Mouse (Mus musculus): ENCODE results near the gene Ppa1. TPM values are rescaled to one million over a fixed set of nuclear protein-coding genes. Genes with fewer than 3 reads are reported as not detected.
A peak's percentile ranks its signal among the peaks of the same experiment; 100 is the strongest.

Gene Ppa1
- polyA plus RNA-seq, 1 experiment from 2014 or later, result 156 TPM

DNA sequence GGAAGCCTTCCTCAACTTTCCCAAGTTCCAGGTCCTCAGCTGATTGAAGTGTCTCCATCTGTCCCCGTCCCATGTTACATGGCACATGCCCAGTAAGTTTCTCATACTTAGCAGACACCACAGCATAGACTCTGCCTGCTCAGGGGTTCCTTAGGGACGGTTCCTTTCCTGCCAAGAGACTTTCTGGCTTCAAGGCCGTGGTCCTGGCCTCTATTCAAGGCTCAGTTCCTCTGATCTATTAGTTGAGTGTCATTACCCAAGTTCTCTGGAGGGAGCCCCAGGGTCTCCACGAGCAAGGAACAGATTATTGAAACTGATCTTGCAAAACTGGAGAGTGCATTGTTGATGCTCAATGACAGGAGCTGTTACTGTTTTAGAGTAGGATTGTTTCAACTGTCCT is 56.3 kb downstream of the Ppa1 start:
- H3K27me3 ChIP-seq (ENCODE audit: control insufficient read depth, insufficient read depth, low read length), result no peaks in the 10 kb centered on the region
- no peak for ATAC-seq (ENCODE audit: insufficient read depth, low FRiP score)

DNA sequence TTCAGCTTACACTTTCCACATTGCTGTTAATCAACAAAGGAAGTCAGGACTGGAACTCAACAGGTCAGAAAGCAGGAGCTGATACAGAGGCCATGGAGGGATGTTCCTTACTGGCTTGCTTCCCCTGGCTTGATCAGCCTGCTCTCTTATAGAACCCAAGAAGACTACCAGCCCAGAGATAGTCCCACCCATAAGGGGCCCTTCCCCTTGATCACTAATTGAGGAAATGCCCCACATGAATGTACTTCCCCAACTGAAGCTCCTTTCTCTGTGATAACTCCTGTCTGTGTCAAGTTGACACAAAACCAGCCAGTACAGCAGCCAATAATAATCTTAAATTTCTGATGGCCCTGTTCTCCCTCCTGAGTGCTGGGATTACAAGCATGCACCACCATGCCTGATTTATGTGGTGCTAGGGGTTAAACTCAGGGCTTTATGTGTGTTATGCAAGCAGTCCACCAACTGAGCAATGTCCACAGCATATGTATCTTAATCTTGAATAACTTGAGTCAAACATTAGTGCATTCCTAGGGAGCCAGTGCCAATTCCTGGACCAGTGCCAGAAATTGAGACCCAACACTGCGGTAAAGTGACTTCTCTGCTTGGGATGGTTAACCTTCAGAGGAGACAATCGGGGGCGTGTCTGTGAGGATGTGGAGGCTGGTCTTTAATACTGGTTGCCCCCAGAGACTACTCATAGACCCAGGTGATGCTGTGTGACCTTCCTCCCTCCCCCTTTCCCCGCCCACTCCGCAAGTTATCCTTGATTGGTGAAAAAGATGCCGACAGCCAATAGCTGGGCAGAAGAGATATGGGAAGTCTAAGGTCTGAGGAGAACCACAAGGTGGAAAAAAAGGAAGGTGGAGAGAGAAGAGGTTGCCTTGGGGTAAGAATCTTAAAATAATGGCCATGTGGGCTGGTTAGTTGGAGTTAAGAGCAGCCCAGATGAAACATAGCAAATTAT is 58.3 kb downstream of the Ppa1 start:
- Histone ChIP-seq H3K36me3 (ENCODE audit: control insufficient read depth, insufficient read depth, low read length) (peaks cover 13% of the 10 kb centered on the region), H3K4me2 (ENCODE audit: low read depth, low read length) (no peak overlapping the region), H3K27me3 (ENCODE audit: control insufficient read depth, insufficient read depth, low read length) (no peaks in the 10 kb centered on the region), H3K27ac (ENCODE audit: low read length) (no peak overlapping the region), H3K9ac (ENCODE audit: low read length) (no peak overlapping the region), H3K9me3 (replicated peaks; ENCODE audit: control insufficient read depth, low read length) (no peaks in the 10 kb centered on the region), H3K4me3 (replicated peaks; ENCODE audit: low read length) (no peak overlapping the region), H3K4me1 (ENCODE audit: control insufficient read depth, insufficient read depth, low read length) (0 out of 2 replicates have a peak, but pooled peaks cover 3% of the 10 kb centered on the region)
- 70% methylated on average over 6 of the region's 6 CpGs for WGBS
- ATAC-seq (ENCODE audit: insufficient read depth, low FRiP score), result no peak; the same call in 1 of the 2 replicates

More for the DNA sequence above, 56.3 kb downstream of the Ppa1 start:
- no peaks in the 10 kb centered on the region for H3K9me3 ChIP-seq (replicated peaks; ENCODE audit: control insufficient read depth, low read length)
- no peak overlapping the region for H3K9ac ChIP-seq (ENCODE audit: low read length)
- no peak overlapping the region for H3K4me3 ChIP-seq (replicated peaks; ENCODE audit: low read length)
- 0 out of 2 replicates have a peak, but pooled peaks cover 3% of the 10 kb centered on the region for H3K4me1 ChIP-seq (ENCODE audit: control insufficient read depth, insufficient read depth, low read length)
- H3K27ac ChIP-seq (ENCODE audit: low read length), result no peak overlapping the region
- 70% methylated on average over 4 of the region's 4 CpGs for WGBS
- no peak overlapping the region for H3K4me2 ChIP-seq (ENCODE audit: low read depth, low read length)
- peaks cover 15% of the 10 kb centered on the region for H3K36me3 ChIP-seq (ENCODE audit: control insufficient read depth, insufficient read depth, low read length)

DNA sequence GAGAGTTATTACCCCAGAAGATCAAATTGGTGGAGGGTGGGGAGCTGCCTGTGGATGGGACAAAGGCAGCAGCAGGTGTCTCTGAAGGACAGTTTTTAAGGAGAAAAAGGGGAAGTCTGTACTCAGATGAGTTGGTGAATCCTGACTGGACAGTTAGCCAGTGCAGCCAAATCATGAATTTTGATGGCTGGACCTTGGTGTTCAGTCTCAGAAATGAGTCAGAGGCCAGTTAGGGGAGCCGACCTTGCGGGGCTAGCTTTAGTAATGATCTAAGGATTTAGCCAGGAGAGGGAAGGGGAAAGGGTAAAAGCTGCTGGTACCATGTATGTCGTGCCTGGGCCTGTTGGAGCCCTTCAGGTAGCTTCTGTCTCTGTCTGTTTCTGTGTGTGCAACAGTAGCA is 65.2 kb downstream of the Ppa1 start:
- ATAC-seq (ENCODE audit: insufficient read depth, low FRiP score), result no peak
- WGBS, result 64% methylated on average over 3 of the region's 3 CpGs
- no peak overlapping the region for H3K27ac ChIP-seq (ENCODE audit: low read length)
- peaks cover 11% of the 10 kb centered on the region for H3K4me1 ChIP-seq (ENCODE audit: control insufficient read depth, insufficient read depth, low read length)
- no peak overlapping the region for H3K4me2 ChIP-seq (ENCODE audit: low read depth, low read length)
- H3K36me3 ChIP-seq (ENCODE audit: control insufficient read depth, insufficient read depth, low read length), result no peaks in the 10 kb centered on the region
- no peak overlapping the region for H3K4me3 ChIP-seq (replicated peaks; ENCODE audit: low read length)
- no peaks in the 10 kb centered on the region for H3K27me3 ChIP-seq (ENCODE audit: control insufficient read depth, insufficient read depth, low read length)
- H3K9me3 ChIP-seq (replicated peaks; ENCODE audit: control insufficient read depth, low read length), result no peaks in the 10 kb centered on the region
- H3K9ac ChIP-seq (ENCODE audit: low read length), result no peak overlapping the region

DNA sequence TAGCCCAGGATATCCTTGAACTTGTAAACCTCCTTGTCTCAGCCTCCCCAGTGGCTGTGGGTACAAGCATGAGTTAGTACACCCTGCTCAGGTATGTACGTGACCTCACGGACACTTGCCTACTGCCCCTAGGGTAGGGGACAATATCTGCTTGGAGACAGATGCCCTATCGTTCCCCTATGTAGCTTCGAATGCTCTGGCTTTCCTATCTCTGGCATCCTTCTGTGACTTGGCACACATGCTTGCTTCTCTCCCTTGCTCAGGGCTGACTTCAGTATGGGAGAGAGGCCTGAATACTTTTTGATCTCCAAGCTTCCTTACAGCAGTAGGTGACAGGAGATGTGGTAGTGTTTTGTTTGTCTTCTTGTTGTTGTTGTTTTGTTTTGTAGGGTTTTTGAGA is 65.8 kb downstream of the Ppa1 start:
- 86% methylated on average over 4 of the region's 4 CpGs for WGBS
- no peak overlapping the region for H3K4me3 ChIP-seq (replicated peaks; ENCODE audit: low read length)
- H3K27me3 ChIP-seq (ENCODE audit: control insufficient read depth, insufficient read depth, low read length), result no peaks in the 10 kb centered on the region
- ATAC-seq (ENCODE audit: insufficient read depth, low FRiP score), result no peak
- no peaks in the 10 kb centered on the region for H3K36me3 ChIP-seq (ENCODE audit: control insufficient read depth, insufficient read depth, low read length)
- H3K27ac ChIP-seq (ENCODE audit: low read length), result no peak overlapping the region
- H3K9ac ChIP-seq (ENCODE audit: low read length), result no peak overlapping the region
- no peaks in the 10 kb centered on the region for H3K9me3 ChIP-seq (replicated peaks; ENCODE audit: control insufficient read depth, low read length)
- no peak overlapping the region for H3K4me2 ChIP-seq (ENCODE audit: low read depth, low read length)
- H3K4me1 ChIP-seq (ENCODE audit: control insufficient read depth, insufficient read depth, low read length), result peaks cover 11% of the 10 kb centered on the region

DNA sequence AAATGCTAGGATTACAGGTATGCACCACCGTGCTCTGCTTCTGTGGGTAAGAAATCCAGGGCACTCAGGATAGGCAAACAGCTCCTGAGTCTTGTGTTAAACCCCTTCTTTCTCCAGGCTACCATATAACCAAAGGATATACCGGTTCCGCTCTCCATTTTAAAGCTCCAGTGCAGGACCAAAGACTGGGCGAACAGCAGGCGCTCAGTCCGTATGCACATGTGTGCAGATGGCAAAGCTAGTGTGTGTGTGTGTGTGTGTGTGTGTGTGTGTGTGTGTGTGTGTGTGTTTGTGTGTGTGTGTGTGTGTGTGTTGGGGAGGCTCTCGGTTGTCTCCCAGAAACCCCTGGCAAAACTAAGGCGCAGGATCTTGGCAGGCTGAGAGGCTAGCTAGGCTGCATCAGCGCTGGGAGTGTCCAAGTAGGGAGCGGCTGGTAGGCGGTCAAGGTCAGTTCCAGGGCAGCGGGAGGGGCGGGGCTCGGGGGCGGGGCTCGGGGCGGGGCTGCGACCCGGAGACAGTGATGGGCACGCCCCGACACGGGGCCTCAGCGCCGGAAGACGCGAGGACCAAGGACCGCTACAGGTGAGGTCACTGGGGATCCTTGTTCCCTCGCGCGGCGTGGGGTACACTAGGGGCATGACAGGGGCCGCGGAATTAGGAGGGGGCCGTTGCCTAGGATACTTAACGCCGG is 66.6 kb downstream of the Ppa1 start, which contains the start of gene Aifm2:
Gene Aifm2 (plus strand): TSS at position 493 of the 691 bp plus-strand sequence.
- H3K36me3 ChIP-seq (ENCODE audit: control insufficient read depth, insufficient read depth, low read length), result no peaks in the 10 kb centered on the region
- ATAC-seq (ENCODE audit: insufficient read depth, low FRiP score), result peak; percentile 94
- WGBS, result 9% methylated on average over 36 of the region's 36 CpGs
- peak within 1 kb of the TSS; percentile 69 for H3K4me3 ChIP-seq (replicated peaks; ENCODE audit: low read length)
- peaks cover 11% of the 10 kb centered on the region for H3K4me1 ChIP-seq (ENCODE audit: control insufficient read depth, insufficient read depth, low read length)
- H3K27me3 ChIP-seq (ENCODE audit: control insufficient read depth, insufficient read depth, low read length), result no peaks in the 10 kb centered on the region
- peak within 1 kb of the TSS; percentile 60 for H3K27ac ChIP-seq (ENCODE audit: low read length)
- H3K9me3 ChIP-seq (replicated peaks; ENCODE audit: control insufficient read depth, low read length), result no peaks in the 10 kb centered on the region
- H3K4me2 ChIP-seq (ENCODE audit: low read depth, low read length), result peak within 1 kb of the TSS; percentile 95
- peak within 1 kb of the TSS; percentile 75 for H3K9ac ChIP-seq (ENCODE audit: low read length)

DNA sequence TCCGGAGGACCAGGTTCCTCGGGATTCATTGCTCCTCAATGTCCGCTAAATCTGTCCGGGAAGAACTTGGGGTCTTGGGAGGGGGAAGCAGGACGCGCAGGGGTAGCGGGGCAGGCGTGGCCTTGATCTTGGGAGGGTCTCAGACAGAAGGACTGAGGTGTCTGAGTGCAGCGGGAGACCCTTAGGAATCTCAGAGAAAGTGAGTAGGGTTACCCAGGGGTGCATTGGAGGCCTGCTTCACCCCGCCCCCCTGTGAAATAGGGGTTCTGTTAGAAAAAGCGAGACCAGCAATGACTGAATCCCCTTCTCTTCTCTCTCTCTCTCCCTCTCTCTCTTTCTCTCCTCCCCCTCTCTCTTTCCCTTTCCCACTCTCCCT is 67.1 kb downstream of the Ppa1 start:
- peak; percentile 23; the same call in 1 of the 2 replicates for ATAC-seq (ENCODE audit: insufficient read depth, low FRiP score)

DNA sequence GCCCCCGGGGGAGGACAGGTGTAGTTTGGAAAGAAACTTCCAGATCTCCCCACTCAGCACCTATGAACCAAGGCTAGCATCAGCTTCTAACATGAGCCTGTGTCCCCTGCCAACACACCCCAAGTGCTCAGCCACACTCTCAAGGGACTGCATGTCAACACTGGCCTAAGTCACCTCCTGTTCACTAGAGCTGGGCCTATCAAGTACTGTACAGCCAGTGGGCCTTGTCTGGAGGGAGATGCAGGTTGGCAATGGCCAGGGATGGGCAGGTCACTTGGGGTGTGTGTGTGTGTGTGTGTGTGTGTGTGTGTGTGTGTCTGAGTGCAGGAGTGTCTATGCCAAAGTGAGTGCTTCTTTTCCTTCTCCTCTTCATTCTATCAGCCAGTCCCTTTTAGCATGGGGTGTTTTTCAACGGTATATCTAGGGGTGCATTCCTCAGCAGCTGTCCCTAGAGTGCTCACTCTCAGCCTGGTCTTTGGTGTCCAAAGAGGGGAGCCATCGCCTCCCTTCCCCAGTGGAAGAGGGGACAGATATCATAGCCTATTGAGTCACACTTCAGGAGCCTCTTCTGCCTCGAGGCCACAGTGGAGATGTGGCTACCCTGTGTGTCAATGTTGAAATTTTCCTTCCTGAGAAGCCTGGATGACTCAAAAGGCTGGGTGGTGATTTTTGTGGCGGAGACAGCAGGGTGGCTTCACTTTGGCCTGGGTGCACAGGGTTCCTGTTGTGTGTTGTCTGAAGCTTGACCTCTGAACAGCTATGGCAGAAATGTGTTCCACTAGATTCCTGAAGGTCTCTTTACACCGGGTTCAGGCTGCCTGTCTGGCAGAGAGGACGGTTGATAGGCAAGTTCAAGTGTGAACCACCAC is 67.9 kb downstream of the Ppa1 start:
- no peak overlapping the region for H3K27ac ChIP-seq (ENCODE audit: low read length)
- H3K27me3 ChIP-seq (ENCODE audit: control insufficient read depth, insufficient read depth, low read length), result no peaks in the 10 kb centered on the region
- WGBS, result 68% methylated on average over 7 of the region's 7 CpGs
- H3K9me3 ChIP-seq (replicated peaks; ENCODE audit: control insufficient read depth, low read length), result no peaks in the 10 kb centered on the region
- peaks cover 11% of the 10 kb centered on the region for H3K4me1 ChIP-seq (ENCODE audit: control insufficient read depth, insufficient read depth, low read length)
- H3K4me2 ChIP-seq (ENCODE audit: low read depth, low read length), result peak overlapping the region; percentile 95
- H3K4me3 ChIP-seq (replicated peaks; ENCODE audit: low read length), result peak overlapping the region; percentile 69; the same call in 1 of the 2 replicates
- no peak for ATAC-seq (ENCODE audit: insufficient read depth, low FRiP score)
- H3K36me3 ChIP-seq (ENCODE audit: control insufficient read depth, insufficient read depth, low read length), result no peaks in the 10 kb centered on the region
- peak overlapping the region; percentile 75 for H3K9ac ChIP-seq (ENCODE audit: low read length)

More for the DNA sequence above, 67.1 kb downstream of the Ppa1 start:
- Histone ChIP-seq H3K4me2 (ENCODE audit: low read depth, low read length) (peak overlapping the region; percentile 95), H3K9ac (ENCODE audit: low read length) (peak overlapping the region; percentile 75), H3K4me1 (ENCODE audit: control insufficient read depth, insufficient read depth, low read length) (peaks cover 11% of the 10 kb centered on the region), H3K36me3 (ENCODE audit: control insufficient read depth, insufficient read depth, low read length) (no peaks in the 10 kb centered on the region), H3K9me3 (replicated peaks; ENCODE audit: control insufficient read depth, low read length) (no peaks in the 10 kb centered on the region), H3K27me3 (ENCODE audit: control insufficient read depth, insufficient read depth, low read length) (no peaks in the 10 kb centered on the region), H3K27ac (ENCODE audit: low read length) (0 out of 2 replicates have a peak overlapping the region, but pooled peaks have one; percentile 14), H3K4me3 (replicated peaks; ENCODE audit: low read length) (peak overlapping the region; percentile 69)
- WGBS, result 3% methylated on average over 11 of the region's 11 CpGs

DNA sequence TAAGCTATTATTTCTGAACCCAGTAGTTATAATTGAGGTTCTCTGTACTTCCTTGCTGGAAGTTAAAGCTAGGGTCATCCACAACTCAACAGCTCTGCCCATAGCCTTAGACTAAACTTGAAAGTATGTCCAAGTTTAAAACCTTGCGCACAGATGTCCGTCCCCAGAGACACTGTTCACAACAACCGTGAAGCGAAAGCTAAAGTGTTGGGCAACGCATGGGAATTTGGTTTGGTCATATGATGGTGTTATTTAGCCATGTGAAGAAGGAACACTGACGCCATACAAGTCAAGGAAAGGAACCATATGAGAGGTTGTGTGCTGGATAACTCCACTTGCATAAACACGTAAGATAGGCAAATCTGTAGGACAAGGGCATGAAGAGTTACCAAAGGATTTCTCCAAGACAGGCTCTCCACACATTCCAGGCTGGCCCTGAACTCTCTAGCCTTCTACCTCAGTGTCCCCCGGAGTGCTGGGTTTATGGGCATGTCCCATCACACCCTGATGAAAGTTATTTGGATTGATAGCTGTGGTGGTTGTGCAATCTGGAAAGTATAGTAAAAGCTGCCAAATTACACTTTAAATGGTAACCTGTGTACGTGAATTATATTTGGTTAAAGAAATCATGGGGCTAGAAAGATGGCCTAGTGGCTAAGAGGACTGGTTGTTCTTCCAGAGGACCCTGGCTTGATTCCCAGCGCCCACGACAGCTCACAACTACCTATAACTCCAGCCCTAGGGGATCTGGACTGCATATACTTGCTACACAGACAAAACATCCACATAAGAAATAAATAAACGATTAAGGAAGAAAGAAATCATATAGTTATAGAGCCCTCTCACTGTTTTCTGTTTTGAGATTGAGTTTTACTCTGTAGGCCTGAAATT is 69.3 kb downstream of the Ppa1 start:
- no peak overlapping the region for H3K4me3 ChIP-seq (replicated peaks; ENCODE audit: low read length)
- no peak overlapping the region for H3K4me2 ChIP-seq (ENCODE audit: low read depth, low read length)
- no peak overlapping the region for H3K27ac ChIP-seq (ENCODE audit: low read length)
- no peaks in the 10 kb centered on the region for H3K36me3 ChIP-seq (ENCODE audit: control insufficient read depth, insufficient read depth, low read length)
- H3K9me3 ChIP-seq (replicated peaks; ENCODE audit: control insufficient read depth, low read length), result no peaks in the 10 kb centered on the region
- 88% methylated on average over 12 of the region's 12 CpGs for WGBS
- peaks cover 11% of the 10 kb centered on the region for H3K4me1 ChIP-seq (ENCODE audit: control insufficient read depth, insufficient read depth, low read length)
- ATAC-seq (ENCODE audit: insufficient read depth, low FRiP score), result no peak
- no peak overlapping the region for H3K9ac ChIP-seq (ENCODE audit: low read length)
- no peaks in the 10 kb centered on the region for H3K27me3 ChIP-seq (ENCODE audit: control insufficient read depth, insufficient read depth, low read length)
